Mouse (Mus musculus) megakaryocyte, adult 5-6 weeks (primary cell): ENCODE data around the gene Pfkfb2. TPM values are rescaled to one million over a fixed set of nuclear protein-coding genes. Genes with fewer than 3 reads are reported as not detected.
"Not testable (repeated sequence)": the region's sequence is repeated elsewhere in the genome, so short reads cannot be mapped to it uniquely, and the experiment has no call there.

Experiments
- ATAC-seq: 2 replicates; pipeline ENCODE4 v1.8.0; 2016; ENCODE audit warnings: mild to moderate bottlenecking, inconsistent platforms; ENCODE audit not compliant: poor library complexity, severe bottlenecking
- total RNA-seq, 2 experiments: library from RNA; stranded (forward) in 1 of 2; stranded (reverse) in 1 of 2; fragments of 153-499, 151-499 nt in 1 of 2; fragments of 221-1000, 200-1000 nt in 1 of 2; gene quantifications; 2 replicates each; pipeline versions ENCODE4 v1.2.3 to v1.2.4; 2015 to 2017

Pfkfb2 gene
- total RNA-seq, 2 experiments from 2014 or later = 4.4 to 7.2 TPM

GRCm38 (mm10) chr1:130701976-130702375 lies 27.1 kb downstream of the Pfkfb2 start:
- no peak for ATAC-seq

GRCm38 (mm10) chr1:130699937-130700633 lies 29.0 kb downstream of the Pfkfb2 start:
- ATAC-seq = peak; percentile 79

- ATAC-seq = no peak
Measured at GRCm38 (mm10) chr1:130698601-130699000, 30.5 kb downstream of the Pfkfb2 start.

- ATAC-seq = no peak
Measured at GRCm38 (mm10) chr1:130683905-130684304, 45.1 kb downstream of the Pfkfb2 start.

- ATAC-seq = no peak
Measured at GRCm38 (mm10) chr1:130681656-130682413, 47.2 kb downstream of the Pfkfb2 start.

- ATAC-seq = no peak
Measured at GRCm38 (mm10) chr1:130681075-130681474, 48.0 kb downstream of the Pfkfb2 start.

GRCm38 (mm10) chr1:130678551-130678950 lies 50.5 kb downstream of the Pfkfb2 start:
- ATAC-seq = no peak

GRCm38 (mm10) chr1:130663576-130663975 lies 65.5 kb downstream of the Pfkfb2 start:
- not testable (repeated sequence) for ATAC-seq

- ATAC-seq = no peak
Measured at GRCm38 (mm10) chr1:130661454-130661853, 67.6 kb downstream of the Pfkfb2 start, which contains the start of gene C4bp. Gene C4bp, minus strand, starts transcription at chr1:130661632.

- not testable (repeated sequence) for ATAC-seq
Measured at GRCm38 (mm10) chr1:130659641-130660040, 69.4 kb downstream of the Pfkfb2 start.

- no peak for ATAC-seq
Measured at GRCm38 (mm10) chr1:130644103-130644502, 85.0 kb downstream of the Pfkfb2 start.

GRCm38 (mm10) chr1:130640967-130641366 lies 88.1 kb downstream of the Pfkfb2 start:
- ATAC-seq = no peak

Other genes with a start within 250 kb of the Pfkfb2 start
- gene Zp3r, start 99.6 kb downstream of the Pfkfb2 start, total RNA-seq (2015) = not detected in 2 replicates
- gene Zp3r, start 99.6 kb downstream of the Pfkfb2 start, total RNA-seq (2017) = not detected in 2 replicates
- gene C4bp, start 67.6 kb downstream of the Pfkfb2 start, total RNA-seq (2015) = not detected in 2 replicates
- gene C4bp, start 67.6 kb downstream of the Pfkfb2 start, total RNA-seq (2017) = not detected in 2 replicates
- 0.11 TPM in 1 of 2 replicates, not detected in the other for gene Gm29427, start 13.5 kb downstream of the Pfkfb2 start, total RNA-seq (2015)
- gene Gm29427, start 13.5 kb downstream of the Pfkfb2 start, total RNA-seq (2017) = not detected in 2 replicates
- 10.3 and 10.7 TPM in 2 replicates for gene Yod1, start 11.9 kb downstream of the Pfkfb2 start, total RNA-seq (2015)
- gene Yod1, start 11.9 kb downstream of the Pfkfb2 start, total RNA-seq (2017) = 8.4 and 8.8 TPM in 2 replicates
- 0.54 and 0.87 TPM in 2 replicates for gene AA986860, start 2.7 kb upstream of the Pfkfb2 start, total RNA-seq (2015)
- 0.11 and 0.33 TPM in 2 replicates for gene AA986860, start 2.7 kb upstream of the Pfkfb2 start, total RNA-seq (2017)
- not detected in 2 replicates for gene Fcamr, start 71.6 kb upstream of the Pfkfb2 start, total RNA-seq (2015)
- gene Fcamr, start 71.6 kb upstream of the Pfkfb2 start, total RNA-seq (2017) = not detected in 2 replicates
- not detected in 2 replicates for gene Pigr, start 97.4 kb upstream of the Pfkfb2 start, total RNA-seq (2015)
- not detected in 2 replicates for gene Pigr, start 97.4 kb upstream of the Pfkfb2 start, total RNA-seq (2017)
- gene Fcmr, start 136.4 kb upstream of the Pfkfb2 start, total RNA-seq (2015) = 1.1 TPM in 1 of 2 replicates, not detected in the other
- gene Fcmr, start 136.4 kb upstream of the Pfkfb2 start, total RNA-seq (2017) = not detected in 2 replicates
- gene Il24, start 158.2 kb upstream of the Pfkfb2 start, total RNA-seq (2015) = not detected in 2 replicates
- not detected in 2 replicates for gene Il24, start 158.2 kb upstream of the Pfkfb2 start, total RNA-seq (2017)
- gene Il20, start 182.2 kb upstream of the Pfkfb2 start, total RNA-seq (2015) = not detected in 2 replicates
- gene Il20, start 182.2 kb upstream of the Pfkfb2 start, total RNA-seq (2017) = not detected in 2 replicates
- not detected in 2 replicates for gene Il19, start 210.9 kb upstream of the Pfkfb2 start, total RNA-seq (2015)
- not detected in 2 replicates for gene Il19, start 210.9 kb upstream of the Pfkfb2 start, total RNA-seq (2017)